Mouse (Mus musculus) kidney, adult 8-10 months (tissue): ENCODE measurements around the gene Aagab.

Experiments
- DNase-seq, 2 experiments: peaks; one replicate each; pipeline ENCODE4 v3.0.0; 2022

Aagab gene

GRCm38 (mm10) chr9:63677621-63678020, 75.2 kb downstream of the Aagab start:
- no peak for DNase-seq

GRCm38 (mm10) chr9:63678076-63678475, 75.6 kb downstream of the Aagab start:
- DNase-seq = no peak

GRCm38 (mm10) chr9:63682301-63682700, 79.8 kb downstream of the Aagab start:
- no peak for DNase-seq

GRCm38 (mm10) chr9:63682943-63683342, 80.5 kb downstream of the Aagab start:
- no peak for DNase-seq

GRCm38 (mm10) chr9:63684277-63684676, 81.8 kb downstream of the Aagab start:
- no peak for DNase-seq

- DNase-seq = no peak
These were observed 82.9 kb downstream of the Aagab start for GRCm38 (mm10) chr9:63685352-63685751.

GRCm38 (mm10) chr9:63687413-63688015, 85.1 kb downstream of the Aagab start:
- DNase-seq = peak; percentile 23 to 63

- no peak for DNase-seq
These were observed 88.1 kb downstream of the Aagab start for GRCm38 (mm10) chr9:63690511-63690910.

- no peak for DNase-seq
These were observed 89.5 kb downstream of the Aagab start for GRCm38 (mm10) chr9:63691960-63692359.
